Mouse (Mus musculus) liver, adult (tissue): Measurements from ENCODE around the gene Plekha5.
A peak's percentile ranks its signal among the peaks of the same experiment; 100 is the strongest.

ENCODE experiments used
- GATA4 ChIP-seq: IDR thresholded peaks from 2 replicates; pipeline ENCODE4 v1.6.1; 2014; ENCODE audit warnings: mild to moderate bottlenecking, low read length; ENCODE audit not compliant: insufficient replicate concordance

Gene Plekha5

GRCm38 (mm10) chr6:140475393-140476087 is 51.7 kb downstream of the Plekha5 start:
- no peak for TF ChIP-seq GATA4

GRCm38 (mm10) chr6:140476981-140477380 is 53.1 kb downstream of the Plekha5 start:
- no peak for TF ChIP-seq GATA4

- no peak for TF ChIP-seq GATA4
These were observed 54.2 kb downstream of the Plekha5 start for GRCm38 (mm10) chr6:140478031-140478430.

- TF ChIP-seq GATA4, result no peak
These were observed 55.1 kb downstream of the Plekha5 start for GRCm38 (mm10) chr6:140478943-140479342.

GRCm38 (mm10) chr6:140480425-140481081 is 56.7 kb downstream of the Plekha5 start:
- TF ChIP-seq GATA4, result no peak

- peak; percentile 28; the same call in 1 of the 2 replicates for TF ChIP-seq GATA4
These were observed 58.0 kb downstream of the Plekha5 start for GRCm38 (mm10) chr6:140481701-140482460.

- TF ChIP-seq GATA4, result no peak
These were observed 60.3 kb downstream of the Plekha5 start for GRCm38 (mm10) chr6:140484170-140484569.

GRCm38 (mm10) chr6:140485636-140486035 is 61.8 kb downstream of the Plekha5 start:
- TF ChIP-seq GATA4, result no peak

- no peak for TF ChIP-seq GATA4
These were observed 62.8 kb downstream of the Plekha5 start for GRCm38 (mm10) chr6:140486685-140487084.

GRCm38 (mm10) chr6:140487489-140487888 is 63.6 kb downstream of the Plekha5 start:
- TF ChIP-seq GATA4, result no peak

GRCm38 (mm10) chr6:140488673-140489072 is 64.8 kb downstream of the Plekha5 start:
- TF ChIP-seq GATA4, result no peak

GRCm38 (mm10) chr6:140489570-140489969 is 65.7 kb downstream of the Plekha5 start:
- no peak for TF ChIP-seq GATA4

- no peak for TF ChIP-seq GATA4
These were observed 66.4 kb downstream of the Plekha5 start for GRCm38 (mm10) chr6:140490220-140490619.

GRCm38 (mm10) chr6:140490921-140491537 is 67.2 kb downstream of the Plekha5 start:
- TF ChIP-seq GATA4, result no peak

GRCm38 (mm10) chr6:140492043-140492442 is 68.2 kb downstream of the Plekha5 start:
- TF ChIP-seq GATA4, result no peak
